Mouse (Mus musculus): ENCODE data around the gene Sprr2h. TPM values are rescaled to one million over a fixed set of nuclear protein-coding genes. Genes with fewer than 3 reads are reported as not detected.

Gene Sprr2h
- not detected in 2 replicates for polyA plus RNA-seq (2014; fragmentation: Nextera tagmentation; extraction: Ambion mirVana)

- Histone ChIP-seq H3K4me2 (ENCODE audit: low read length) (no peak within 1 kb of the TSS), H3K36me3 (ENCODE audit: control insufficient read depth, insufficient read depth, low read length) (no peaks in the 10 kb centered on the region), H3K9ac (replicated peaks; ENCODE audit: low read length) (no peak within 1 kb of the TSS), H3K27me3 (ENCODE audit: control insufficient read depth, insufficient read depth, low read length) (no peaks in the 10 kb centered on the region), H3K4me3 (replicated peaks; ENCODE audit: low read depth, low read length) (no peak within 1 kb of the TSS), H3K4me1 (ENCODE audit: control insufficient read depth, insufficient read depth, low read length) (no peaks in the 10 kb centered on the region), H3K9me3 (ENCODE audit: control insufficient read depth, low read length) (no peaks in the 10 kb centered on the region), H3K27ac (replicated peaks; ENCODE audit: low read depth, low read length) (no peak within 1 kb of the TSS)
- WGBS = 81% methylated on average over 1 of the region's 1 CpGs
- DNase-seq (no peak), ATAC-seq (ENCODE audit: low FRiP score, low TSS enrichment) (no peak)
These were observed at the start of gene Sprr2h for GRCm38 (mm10) chr3:92385385-92385784. Sprr2h (plus strand) TSS chr3:92385685.

- no peak for DNase-seq
- H3K9me3 ChIP-seq (ENCODE audit: control insufficient read depth, low read length) = no peaks in the 10 kb centered on the region
- no peak overlapping the region for H3K27ac ChIP-seq (replicated peaks; ENCODE audit: low read depth, low read length)
- H3K4me3 ChIP-seq (replicated peaks; ENCODE audit: low read depth, low read length) = no peak overlapping the region
- no peak overlapping the region for H3K9ac ChIP-seq (replicated peaks; ENCODE audit: low read length)
- H3K27me3 ChIP-seq (ENCODE audit: control insufficient read depth, insufficient read depth, low read length) = no peaks in the 10 kb centered on the region
- no peak for ATAC-seq (ENCODE audit: low FRiP score, low TSS enrichment)
- 89% methylated on average over 1 of the region's 1 CpGs for WGBS
- H3K36me3 ChIP-seq (ENCODE audit: control insufficient read depth, insufficient read depth, low read length) = no peaks in the 10 kb centered on the region
- no peak overlapping the region for H3K4me2 ChIP-seq (ENCODE audit: low read length)
- no peaks in the 10 kb centered on the region for H3K4me1 ChIP-seq (ENCODE audit: control insufficient read depth, insufficient read depth, low read length)
These were observed 49.2 kb upstream of the Sprr2h start for GRCm38 (mm10) chr3:92336278-92336677.

- Histone ChIP-seq H3K27me3 (ENCODE audit: control insufficient read depth, insufficient read depth, low read length) (no peaks in the 10 kb centered on the region), H3K4me3 (replicated peaks; ENCODE audit: low read depth, low read length) (no peak within 1 kb of the TSS), H3K27ac (replicated peaks; ENCODE audit: low read depth, low read length) (no peak within 1 kb of the TSS), H3K9ac (replicated peaks; ENCODE audit: low read length) (no peak within 1 kb of the TSS), H3K4me2 (ENCODE audit: low read length) (no peak within 1 kb of the TSS), H3K4me1 (ENCODE audit: control insufficient read depth, insufficient read depth, low read length) (no peaks in the 10 kb centered on the region), H3K36me3 (ENCODE audit: control insufficient read depth, insufficient read depth, low read length) (no peaks in the 10 kb centered on the region), H3K9me3 (ENCODE audit: control insufficient read depth, low read length) (no peaks in the 10 kb centered on the region)
- DNase-seq (no peak), ATAC-seq (ENCODE audit: low FRiP score, low TSS enrichment) (no peak)
- WGBS = 93% methylated on average over 5 of the region's 5 CpGs
These were observed 46.6 kb upstream of the Sprr2h start, which contains the start of gene Sprr2d for GRCm38 (mm10) chr3:92338840-92339239. Sprr2d (plus strand) TSS chr3:92339140.

- ATAC-seq (ENCODE audit: low FRiP score, low TSS enrichment) (no peak), DNase-seq (no peak)
- Histone ChIP-seq H3K4me2 (ENCODE audit: low read length) (no peak within 1 kb of the TSS), H3K9ac (replicated peaks; ENCODE audit: low read length) (no peak within 1 kb of the TSS), H3K27me3 (ENCODE audit: control insufficient read depth, insufficient read depth, low read length) (no peaks in the 10 kb centered on the region), H3K27ac (replicated peaks; ENCODE audit: low read depth, low read length) (no peak within 1 kb of the TSS), H3K4me3 (replicated peaks; ENCODE audit: low read depth, low read length) (no peak within 1 kb of the TSS), H3K9me3 (ENCODE audit: control insufficient read depth, low read length) (no peaks in the 10 kb centered on the region), H3K36me3 (ENCODE audit: control insufficient read depth, insufficient read depth, low read length) (no peaks in the 10 kb centered on the region), H3K4me1 (ENCODE audit: control insufficient read depth, insufficient read depth, low read length) (no peaks in the 10 kb centered on the region)
- WGBS = 81% methylated on average over 2 of the region's 2 CpGs
These were observed 33.6 kb upstream of the Sprr2h start, which contains the start of gene Sprr2e for GRCm38 (mm10) chr3:92351843-92352242. Sprr2e (plus strand) TSS chr3:92352143.

GRCm38 (mm10) chr3:92361619-92362018 lies 23.9 kb upstream of the Sprr2h start:
- ATAC-seq (ENCODE audit: low FRiP score, low TSS enrichment) (no peak), DNase-seq (no peak)
- H3K4me1 ChIP-seq (ENCODE audit: control insufficient read depth, insufficient read depth, low read length) = no peaks in the 10 kb centered on the region
- no peak overlapping the region for H3K27ac ChIP-seq (replicated peaks; ENCODE audit: low read depth, low read length)
- no peaks in the 10 kb centered on the region for H3K9me3 ChIP-seq (ENCODE audit: control insufficient read depth, low read length)
- H3K4me2 ChIP-seq (ENCODE audit: low read length) = no peak overlapping the region
- H3K27me3 ChIP-seq (ENCODE audit: control insufficient read depth, insufficient read depth, low read length) = no peaks in the 10 kb centered on the region
- no peak overlapping the region for H3K4me3 ChIP-seq (replicated peaks; ENCODE audit: low read depth, low read length)
- no peaks in the 10 kb centered on the region for H3K36me3 ChIP-seq (ENCODE audit: control insufficient read depth, insufficient read depth, low read length)
- no peak overlapping the region for H3K9ac ChIP-seq (replicated peaks; ENCODE audit: low read length)

- Histone ChIP-seq H3K9ac (replicated peaks; ENCODE audit: low read length) (no peak within 1 kb of the TSS), H3K4me2 (ENCODE audit: low read length) (no peak within 1 kb of the TSS), H3K4me3 (replicated peaks; ENCODE audit: low read depth, low read length) (no peak within 1 kb of the TSS), H3K9me3 (ENCODE audit: control insufficient read depth, low read length) (no peaks in the 10 kb centered on the region), H3K27ac (replicated peaks; ENCODE audit: low read depth, low read length) (no peak within 1 kb of the TSS), H3K4me1 (ENCODE audit: control insufficient read depth, insufficient read depth, low read length) (no peaks in the 10 kb centered on the region), H3K27me3 (ENCODE audit: control insufficient read depth, insufficient read depth, low read length) (no peaks in the 10 kb centered on the region), H3K36me3 (ENCODE audit: control insufficient read depth, insufficient read depth, low read length) (no peaks in the 10 kb centered on the region)
- WGBS = 60% methylated on average over 3 of the region's 3 CpGs
- no peak for DNase-seq
- ATAC-seq (ENCODE audit: low FRiP score, low TSS enrichment) = no peak
These were observed 20.6 kb upstream of the Sprr2h start, which contains the start of gene Sprr2f for GRCm38 (mm10) chr3:92364887-92365286. Sprr2f (plus strand) TSS chr3:92365187.

- no peak overlapping the region for H3K9ac ChIP-seq (replicated peaks; ENCODE audit: low read length)
- no peaks in the 10 kb centered on the region for H3K9me3 ChIP-seq (ENCODE audit: control insufficient read depth, low read length)
- 77% methylated on average over 2 of the region's 2 CpGs for WGBS
- DNase-seq (no peak), ATAC-seq (ENCODE audit: low FRiP score, low TSS enrichment) (no peak)
- no peak overlapping the region for H3K4me3 ChIP-seq (replicated peaks; ENCODE audit: low read depth, low read length)
- H3K4me1 ChIP-seq (ENCODE audit: control insufficient read depth, insufficient read depth, low read length) = no peaks in the 10 kb centered on the region
- no peak overlapping the region for H3K4me2 ChIP-seq (ENCODE audit: low read length)
- no peak overlapping the region for H3K27ac ChIP-seq (replicated peaks; ENCODE audit: low read depth, low read length)
- H3K36me3 ChIP-seq (ENCODE audit: control insufficient read depth, insufficient read depth, low read length) = no peaks in the 10 kb centered on the region
- no peaks in the 10 kb centered on the region for H3K27me3 ChIP-seq (ENCODE audit: control insufficient read depth, insufficient read depth, low read length)
These were observed 11.9 kb upstream of the Sprr2h start for GRCm38 (mm10) chr3:92373613-92374012.

- Histone ChIP-seq H3K4me3 (replicated peaks; ENCODE audit: low read depth, low read length) (no peak overlapping the region), H3K9ac (replicated peaks; ENCODE audit: low read length) (no peak overlapping the region), H3K9me3 (ENCODE audit: control insufficient read depth, low read length) (no peaks in the 10 kb centered on the region), H3K4me1 (ENCODE audit: control insufficient read depth, insufficient read depth, low read length) (no peaks in the 10 kb centered on the region), H3K36me3 (ENCODE audit: control insufficient read depth, insufficient read depth, low read length) (no peaks in the 10 kb centered on the region), H3K4me2 (ENCODE audit: low read length) (no peak overlapping the region), H3K27ac (replicated peaks; ENCODE audit: low read depth, low read length) (no peak overlapping the region), H3K27me3 (ENCODE audit: control insufficient read depth, insufficient read depth, low read length) (no peaks in the 10 kb centered on the region)
- 61% methylated on average over 1 of the region's 1 CpGs for WGBS
- DNase-seq = peak; percentile 2
- ATAC-seq (ENCODE audit: low FRiP score, low TSS enrichment) = no peak
These were observed 8.8 kb downstream of the Sprr2h start for GRCm38 (mm10) chr3:92394301-92394700.

- DNase-seq (no peak), ATAC-seq (ENCODE audit: low FRiP score, low TSS enrichment) (no peak)
- Histone ChIP-seq H3K36me3 (ENCODE audit: control insufficient read depth, insufficient read depth, low read length) (no peaks in the 10 kb centered on the region), H3K27me3 (ENCODE audit: control insufficient read depth, insufficient read depth, low read length) (no peaks in the 10 kb centered on the region), H3K27ac (replicated peaks; ENCODE audit: low read depth, low read length) (no peak within 1 kb of the TSS), H3K9me3 (ENCODE audit: control insufficient read depth, low read length) (no peaks in the 10 kb centered on the region), H3K4me3 (replicated peaks; ENCODE audit: low read depth, low read length) (no peak within 1 kb of the TSS), H3K4me1 (ENCODE audit: control insufficient read depth, insufficient read depth, low read length) (no peaks in the 10 kb centered on the region), H3K9ac (replicated peaks; ENCODE audit: low read length) (no peak within 1 kb of the TSS), H3K4me2 (ENCODE audit: low read length) (no peak within 1 kb of the TSS)
- WGBS = 93% methylated on average over 2 of the region's 2 CpGs
These were observed 22.2 kb downstream of the Sprr2h start, which contains the start of gene Sprr2i for GRCm38 (mm10) chr3:92407691-92408090. Sprr2i (plus strand) TSS chr3:92407991.
